Mouse (Mus musculus) stomach, postnatal 0 days (tissue): Measurements from ENCODE around the gene Arl8a.

ENCODE experiments used
- CTCF ChIP-seq: IDR thresholded peaks from 2 replicates; pipeline ENCODE4 v1.5.1; 2016; ENCODE audit warnings: antibody characterized with exemption, low read depth, mild to moderate bottlenecking, moderate library complexity
- EP300 ChIP-seq: optimal IDR thresholded peaks from 2 replicates; pipeline ENCODE3; 2016; ENCODE audit warnings: antibody characterized with exemption

GRCm38 (mm10) chr1:135177724-135178123 is 31.1 kb downstream of the Arl8a start:
- no peak for TF ChIP-seq CTCF
- TF ChIP-seq EP300, result no peak
